Mouse (Mus musculus) layer of hippocampus, adult 8-10 months (tissue): ENCODE measurements around the gene Esr1. TPM values are rescaled to one million over a fixed set of nuclear protein-coding genes. Genes with fewer than 3 reads are reported as not detected.
"Not testable (repeated sequence)": the region's sequence is repeated elsewhere in the genome, so short reads cannot be mapped to it uniquely, and the experiment has no call there.

Experiments
- DNase-seq, 2 experiments: peaks; one replicate each; pipeline ENCODE4 v3.0.0; 2022; ENCODE audit warnings: low spot score in 2 of 2
- total RNA-seq, 4 experiments: library from RNA; stranded (reverse); gene quantifications; 2 replicates each; pipeline ENCODE4 v1.2.4; 2022

The Esr1 gene
- 1 to 10 TPM; 3.3 to 4.0 (median 3.6) TPM for total RNA-seq

GRCm38 (mm10) chr10:4611386-4612155, at the start of gene Esr1:
TSS of gene Esr1 (plus strand) at chr10:4611593.
- no peak for DNase-seq

- no peak for DNase-seq
Measured at GRCm38 (mm10) chr10:4565148-4565547, 46.2 kb upstream of the Esr1 start.

GRCm38 (mm10) chr10:4570778-4571177, 40.6 kb upstream of the Esr1 start:
- DNase-seq: no peak

- DNase-seq: no peak
Measured at GRCm38 (mm10) chr10:4571304-4571703, 40.1 kb upstream of the Esr1 start.

- DNase-seq: no peak
Measured at GRCm38 (mm10) chr10:4581905-4582304, 29.5 kb upstream of the Esr1 start.

GRCm38 (mm10) chr10:4586691-4587090, 24.7 kb upstream of the Esr1 start:
- no peak for DNase-seq

- no peak for DNase-seq
Measured at GRCm38 (mm10) chr10:4589576-4589975, 21.8 kb upstream of the Esr1 start.

- no peak for DNase-seq
Measured at GRCm38 (mm10) chr10:4590956-4591355, 20.4 kb upstream of the Esr1 start.

- DNase-seq: no peak
Measured at GRCm38 (mm10) chr10:4593828-4594227, 17.6 kb upstream of the Esr1 start.

- DNase-seq: no peak
Measured at GRCm38 (mm10) chr10:4597211-4597610, 14.2 kb upstream of the Esr1 start.

- DNase-seq: peak in 1 of 2 experiments; percentile 41
Measured at GRCm38 (mm10) chr10:4598244-4598842, 13.1 kb upstream of the Esr1 start.

- DNase-seq: no peak
Measured at GRCm38 (mm10) chr10:4598916-4599315, 12.5 kb upstream of the Esr1 start.

GRCm38 (mm10) chr10:4599591-4599990, 11.8 kb upstream of the Esr1 start:
- DNase-seq: no peak

- DNase-seq: no peak
Measured at GRCm38 (mm10) chr10:4600796-4601474, 10.5 kb upstream of the Esr1 start.

- DNase-seq: not testable (repeated sequence)
Measured at GRCm38 (mm10) chr10:4601612-4602011, 9.8 kb upstream of the Esr1 start.

- DNase-seq: no peak
Measured at GRCm38 (mm10) chr10:4602466-4602865, 8.9 kb upstream of the Esr1 start.

GRCm38 (mm10) chr10:4604527-4605209, 6.7 kb upstream of the Esr1 start:
- DNase-seq: no peak

- no peak for DNase-seq
Measured at GRCm38 (mm10) chr10:4610234-4610633, 1.2 kb upstream of the Esr1 start.

GRCm38 (mm10) chr10:4612313-4613036, 1.1 kb downstream of the Esr1 start:
- DNase-seq: no peak

GRCm38 (mm10) chr10:4618026-4618425, 6.6 kb downstream of the Esr1 start:
- no peak for DNase-seq

- DNase-seq: no peak
Measured at GRCm38 (mm10) chr10:4618686-4619085, 7.3 kb downstream of the Esr1 start.
